Mouse (Mus musculus) frontal cortex, adult (tissue): ENCODE measurements around the gene Smarcc2.
"Not testable (repeated sequence)": the region's sequence is repeated elsewhere in the genome, so short reads cannot be mapped to it uniquely, and the experiment has no call there.

Experiments
- ATAC-seq: cut with Nextera tagmentation; 2 replicates; pipeline ENCODE4 v1.9.2; 2017; ENCODE audit warnings: mild to moderate bottlenecking, moderate library complexity, mixed read lengths; ENCODE audit not compliant: low TSS enrichment

Gene Smarcc2

DNA sequence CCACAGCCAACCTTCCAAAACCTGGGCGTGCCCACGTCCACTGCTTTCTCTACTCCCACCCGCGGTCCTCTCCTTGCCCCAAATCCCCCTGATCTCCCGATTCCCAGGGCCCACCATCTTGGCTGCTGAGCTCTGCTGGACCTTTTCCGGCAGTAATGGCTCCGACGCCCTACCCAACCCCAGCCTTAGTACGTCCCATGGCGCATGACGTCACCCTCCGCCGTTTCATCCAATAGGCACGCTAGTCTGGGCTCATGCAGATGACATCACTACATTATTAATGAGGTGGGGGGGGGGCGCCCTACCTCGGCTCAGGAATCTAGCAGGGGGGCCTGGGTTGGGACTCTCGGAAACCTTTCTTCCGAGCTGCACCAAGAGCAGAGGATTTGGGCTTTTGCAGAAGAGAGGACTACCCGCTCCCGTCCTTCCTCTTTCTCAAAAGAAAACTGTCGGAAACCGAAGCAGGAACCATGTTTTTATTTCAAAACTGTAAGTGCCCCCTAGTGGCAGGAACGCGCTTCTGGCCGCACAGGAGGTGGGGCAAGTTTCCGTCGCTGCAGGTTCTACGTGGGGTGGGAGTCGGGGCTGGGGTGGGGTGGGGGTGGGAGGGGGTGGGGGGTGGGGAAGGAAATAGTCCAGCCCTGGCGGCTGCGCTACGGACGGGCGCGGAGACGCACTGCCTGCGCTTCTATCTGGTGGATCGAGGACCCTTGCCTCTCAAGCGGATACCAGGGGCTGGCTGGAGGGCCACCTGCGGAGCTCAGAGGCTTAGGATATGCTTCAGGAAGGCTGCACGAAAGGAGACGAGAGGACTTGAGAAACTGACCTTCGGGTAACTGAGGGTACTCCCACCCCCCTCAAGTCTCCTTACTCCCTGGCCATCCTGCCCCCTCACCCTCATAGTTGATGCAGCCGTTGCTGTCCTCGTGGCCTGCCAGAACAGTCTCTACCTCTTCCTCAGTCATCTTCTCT, 34.9 kb downstream of the Smarcc2 start, which contains the start of gene Myl6:
Gene Myl6 (minus strand): TSS at position 451 of the 972 bp plus-strand sequence.
- peak; percentile 62 for ATAC-seq

DNA sequence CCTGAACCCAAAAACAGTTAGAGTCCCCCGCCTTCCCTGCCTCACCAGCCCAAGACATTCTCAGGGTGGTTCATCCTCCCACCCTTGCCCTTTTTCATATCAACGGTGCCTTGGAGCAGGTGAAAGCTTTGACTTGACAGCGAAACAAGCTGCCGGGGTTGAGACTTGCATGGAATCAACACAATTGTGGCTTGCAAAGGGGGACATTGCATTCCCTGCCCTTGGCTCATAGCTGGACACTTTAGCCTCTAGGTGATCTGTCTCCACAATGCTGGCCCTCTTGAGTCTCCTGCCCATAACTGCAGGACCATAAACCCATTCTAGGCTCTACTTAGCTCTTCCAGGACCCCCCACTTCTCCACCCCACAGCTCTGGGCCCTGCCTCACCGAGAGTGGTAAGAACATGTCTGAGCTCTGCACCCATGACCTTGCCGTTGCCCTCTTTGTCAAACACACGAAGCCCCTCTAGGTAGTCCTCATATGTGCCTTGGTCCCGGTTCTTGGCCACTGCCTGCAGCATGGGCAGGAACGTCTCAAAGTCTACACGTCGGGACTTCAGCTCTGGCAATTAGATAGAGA, 35.7 kb downstream of the Smarcc2 start:
- no peak for ATAC-seq

DNA sequence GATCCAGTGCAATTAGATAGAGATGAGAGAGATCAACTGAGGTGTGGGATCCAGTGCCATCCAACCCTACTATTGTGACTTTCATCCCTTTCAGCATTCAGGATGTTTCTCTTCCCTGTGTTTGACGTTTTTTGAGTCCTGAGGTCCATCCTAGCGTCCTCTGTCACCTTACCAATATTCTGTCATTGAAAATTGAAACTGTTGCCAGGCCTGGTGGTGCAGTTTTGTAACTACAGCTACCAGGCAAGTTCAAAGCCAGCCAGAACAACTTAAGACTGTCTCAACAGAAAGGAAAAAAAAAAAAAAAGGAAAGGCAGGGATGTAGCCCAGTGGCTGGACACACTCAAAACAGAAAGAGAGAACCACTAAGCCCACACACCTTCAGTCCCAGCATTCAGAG, 36.2 kb downstream of the Smarcc2 start:
- no peak for ATAC-seq

DNA sequence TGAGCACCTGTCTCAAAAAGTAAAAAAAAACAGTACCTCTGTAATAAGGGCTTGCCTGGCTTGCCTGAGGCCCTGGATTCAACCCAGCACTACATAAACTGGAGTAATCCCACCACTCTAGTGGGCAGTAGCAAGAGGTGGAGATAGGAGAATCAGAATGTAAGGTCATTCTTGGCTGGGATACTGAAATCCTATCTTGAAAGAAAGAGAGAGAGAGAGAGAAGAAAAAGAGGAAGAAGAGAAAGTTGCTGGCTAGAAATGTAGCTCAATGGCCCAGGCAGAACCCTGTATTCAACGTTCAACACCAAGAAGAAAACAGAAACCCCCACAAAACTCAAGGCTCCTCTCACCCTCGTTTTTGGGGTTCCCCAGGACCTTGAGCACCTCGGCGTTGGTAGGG, 36.9 kb downstream of the Smarcc2 start:
- no peak for ATAC-seq

DNA sequence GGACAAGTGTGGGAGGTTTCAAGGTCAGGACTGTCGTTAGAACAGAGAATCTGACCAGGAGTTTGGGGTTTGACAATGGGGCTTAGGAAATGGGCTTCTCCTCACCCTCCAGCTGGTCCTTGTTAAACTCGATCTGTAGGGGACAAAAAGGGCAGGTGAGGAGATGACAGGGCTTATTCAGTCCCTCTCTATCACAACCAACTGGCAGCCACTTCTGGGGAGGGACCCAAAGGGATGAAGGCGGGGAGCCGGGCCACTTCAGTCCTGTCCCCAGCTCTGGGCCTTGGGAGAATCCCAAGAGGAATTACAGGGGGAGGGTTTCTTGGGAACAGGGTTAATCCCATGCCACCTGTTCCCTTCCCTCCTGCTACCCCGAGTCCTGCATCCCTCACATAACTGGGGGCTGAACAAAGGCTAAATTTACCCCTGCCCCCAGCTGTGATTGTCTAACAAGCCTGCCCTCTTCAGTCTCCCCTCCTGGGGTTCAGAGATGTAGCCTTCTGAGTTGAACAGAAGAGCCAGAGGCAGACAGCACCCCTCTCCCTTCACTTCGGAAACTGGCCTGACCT, 37.5 kb downstream of the Smarcc2 start:
- no peak for ATAC-seq

DNA sequence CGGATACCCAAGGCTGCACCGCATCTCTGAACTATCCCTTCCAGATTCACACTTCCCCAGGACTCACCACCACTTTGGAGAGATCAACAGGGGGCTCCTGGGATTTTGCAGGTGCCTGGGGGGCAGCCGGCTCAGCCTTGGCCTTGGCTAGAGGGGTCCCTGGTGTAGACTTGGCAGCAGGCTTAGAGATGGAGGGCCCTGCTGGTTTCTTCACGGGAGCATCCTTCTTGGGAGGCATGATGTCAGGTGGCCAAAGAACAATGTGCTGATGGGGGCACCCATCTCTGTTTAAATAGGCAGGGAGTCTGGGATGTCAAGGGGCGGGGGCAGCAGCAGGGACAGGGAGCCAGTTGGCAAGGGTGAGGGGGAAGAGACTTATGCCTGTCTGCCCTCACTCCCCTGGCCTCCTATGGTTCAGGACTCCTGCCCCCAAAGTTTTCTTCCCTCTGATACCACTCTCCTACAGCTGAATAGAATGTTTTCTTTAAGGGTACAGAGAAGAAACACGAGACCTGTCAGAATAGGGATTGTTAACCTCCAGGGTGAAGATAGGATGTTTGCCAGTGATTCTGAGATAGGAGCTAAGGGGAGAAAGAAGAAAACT, 38.2 kb downstream of the Smarcc2 start:
- no peak for ATAC-seq

DNA sequence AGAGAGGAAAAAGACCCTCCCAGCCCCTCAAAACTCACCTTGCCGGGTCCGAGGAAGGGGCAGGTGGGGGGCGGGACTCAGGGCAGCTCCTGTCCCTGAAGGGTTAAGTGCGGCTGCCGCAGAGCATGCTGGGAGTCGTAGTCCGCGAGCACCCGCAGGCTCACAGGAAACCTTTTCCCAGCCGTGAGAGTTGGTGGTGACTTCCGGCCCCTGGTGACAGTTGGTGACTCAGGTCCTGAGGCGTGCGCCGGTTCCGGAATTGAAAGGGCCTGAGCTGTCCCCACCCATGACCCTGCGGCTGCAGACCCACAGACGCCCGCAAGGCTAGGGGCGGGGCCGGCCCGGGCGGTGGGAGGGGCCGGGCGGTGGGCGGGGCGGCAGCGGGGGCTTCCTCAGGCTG, 39.5 kb downstream of the Smarcc2 start, which contains the start of gene Myl6b:
Gene Myl6b (minus strand): TSS at position 96 of the 400 bp plus-strand sequence.
- peak; percentile 66 for ATAC-seq

DNA sequence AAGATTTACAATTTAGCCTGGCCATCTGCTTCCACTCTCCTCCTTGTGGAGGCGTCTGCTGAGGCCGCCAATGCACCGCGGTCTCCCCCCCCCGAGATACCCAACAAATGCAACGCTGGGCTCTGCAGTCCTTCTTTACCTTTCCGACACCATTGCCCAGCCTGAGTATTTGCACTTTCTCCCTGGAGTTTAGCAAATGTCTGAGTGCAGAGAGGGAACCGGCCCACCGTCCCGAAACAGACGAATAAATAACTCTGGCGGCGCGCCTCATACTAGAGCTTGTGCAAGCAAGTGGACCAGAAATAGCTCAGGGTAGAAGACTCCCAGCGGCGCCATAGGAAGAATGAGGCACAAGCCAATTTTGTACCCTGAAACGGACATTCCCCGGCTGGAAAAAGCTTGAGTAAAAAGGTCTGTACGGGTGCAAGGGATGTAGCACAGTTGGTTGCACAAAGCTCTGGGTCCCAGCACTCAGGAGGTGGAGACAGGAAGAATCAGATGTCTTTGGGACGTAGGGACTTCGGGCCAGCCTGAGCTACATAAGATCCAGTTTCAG, 40.1 kb downstream of the Smarcc2 start:
- ATAC-seq, result peak; percentile 36

DNA sequence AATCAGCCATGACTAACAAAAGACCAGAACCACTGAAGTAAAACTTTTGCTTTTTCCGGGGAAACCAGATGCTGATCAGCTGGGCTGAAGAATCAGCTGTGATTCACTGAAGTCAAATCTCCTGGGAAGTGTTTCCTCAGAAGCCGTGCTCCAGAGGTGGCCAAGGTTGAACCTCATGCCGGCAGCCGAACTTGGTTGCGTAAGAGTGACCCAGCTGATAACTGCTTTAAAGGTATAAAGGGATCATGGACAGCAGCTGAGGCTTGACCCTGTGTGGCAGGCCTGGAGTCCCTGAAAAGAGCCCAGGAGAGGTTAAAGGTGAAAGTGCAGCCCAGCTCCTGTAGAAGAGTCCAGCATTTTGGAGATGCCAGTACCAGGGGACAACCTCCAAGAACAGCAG, 43.3 kb downstream of the Smarcc2 start:
- no peak for ATAC-seq

DNA sequence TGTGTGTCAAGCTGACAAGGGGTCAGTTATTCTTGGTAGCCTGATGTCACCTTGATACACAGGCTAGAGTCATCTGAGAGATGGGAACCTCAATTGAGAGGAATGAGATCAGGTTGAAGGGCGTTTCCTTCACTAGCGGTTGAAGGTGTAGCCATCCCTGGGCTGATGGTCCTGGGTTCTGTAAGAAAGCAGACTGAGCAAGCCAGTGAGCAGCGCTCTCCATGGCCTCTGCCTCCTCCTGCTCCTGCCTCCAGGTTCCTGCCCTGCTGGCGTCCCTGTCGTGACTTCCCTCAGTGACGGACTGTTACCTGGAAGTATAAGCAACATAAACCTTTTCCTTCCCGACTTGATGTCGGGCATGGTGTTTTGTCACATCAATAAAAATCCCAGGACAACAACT, 44.5 kb downstream of the Smarcc2 start:
- ATAC-seq, result no peak

DNA sequence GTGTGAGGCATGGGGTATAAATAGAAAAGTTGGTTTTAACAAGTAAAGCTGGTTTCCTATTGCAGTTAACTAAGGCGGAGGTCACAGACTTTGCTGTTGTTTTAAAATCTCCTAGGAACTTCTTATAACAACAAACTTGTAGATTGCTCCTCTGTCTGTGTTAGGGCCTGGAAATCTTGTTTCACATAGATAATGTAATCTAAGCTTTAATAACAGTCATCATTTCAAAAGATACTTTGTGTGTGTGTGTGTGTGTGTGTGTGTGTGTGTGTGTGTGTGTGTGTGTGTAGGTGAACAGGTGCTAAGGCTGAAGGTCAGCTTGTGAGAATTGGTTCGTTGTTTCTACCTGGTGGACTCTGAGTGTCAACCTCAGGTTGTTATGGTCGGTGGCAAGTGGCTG, 45.0 kb downstream of the Smarcc2 start:
- no peak for ATAC-seq

DNA sequence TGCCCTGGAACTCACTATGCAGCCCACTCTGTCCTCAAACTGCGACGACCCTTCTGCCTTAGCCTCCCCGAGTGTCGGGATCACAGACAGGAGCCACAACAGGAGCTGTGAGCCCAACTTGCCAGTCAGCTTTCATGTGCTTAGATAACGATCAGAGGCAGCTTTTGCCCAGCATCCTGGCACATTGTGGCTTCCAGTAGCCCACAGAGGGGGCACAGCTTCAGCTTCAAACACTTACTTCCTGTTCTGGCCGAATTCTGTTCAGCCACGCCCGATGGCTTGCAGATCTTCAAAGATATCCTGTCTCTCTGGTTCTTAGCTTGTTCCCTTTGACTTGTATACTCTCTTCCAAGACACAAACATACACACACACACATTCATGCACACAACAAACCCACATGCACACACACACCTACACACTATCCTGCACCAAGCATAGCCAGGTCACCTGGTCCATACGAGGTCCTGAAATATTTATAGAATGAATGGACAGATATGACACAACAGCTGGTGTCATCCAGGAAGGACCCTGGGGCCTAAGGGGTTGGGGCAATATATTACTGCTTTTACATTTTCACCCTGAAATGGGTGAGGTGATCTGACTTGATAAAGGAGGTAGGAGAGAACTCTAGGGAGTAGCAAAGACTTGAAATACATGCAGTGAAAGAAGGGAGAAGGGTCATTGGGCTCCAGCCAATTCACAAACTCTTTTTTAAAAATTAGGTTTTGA, 45.8 kb downstream of the Smarcc2 start:
- ATAC-seq, result no peak

DNA sequence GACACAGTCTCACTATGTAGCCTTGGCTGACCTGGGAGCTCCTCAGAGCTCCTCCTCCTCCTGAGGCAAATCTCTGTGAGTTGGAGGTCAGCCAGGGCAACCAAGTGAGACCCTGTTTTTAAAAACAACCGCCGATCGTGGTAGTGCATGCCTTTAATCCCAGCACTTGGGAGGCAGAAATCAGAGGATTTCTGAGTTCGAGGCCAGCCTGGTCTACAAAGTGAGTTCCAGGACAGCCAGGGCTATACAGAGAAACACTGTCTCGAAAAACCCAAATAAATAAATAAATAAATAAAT, 46.3 kb downstream of the Smarcc2 start:
- not testable (repeated sequence) for ATAC-seq

DNA sequence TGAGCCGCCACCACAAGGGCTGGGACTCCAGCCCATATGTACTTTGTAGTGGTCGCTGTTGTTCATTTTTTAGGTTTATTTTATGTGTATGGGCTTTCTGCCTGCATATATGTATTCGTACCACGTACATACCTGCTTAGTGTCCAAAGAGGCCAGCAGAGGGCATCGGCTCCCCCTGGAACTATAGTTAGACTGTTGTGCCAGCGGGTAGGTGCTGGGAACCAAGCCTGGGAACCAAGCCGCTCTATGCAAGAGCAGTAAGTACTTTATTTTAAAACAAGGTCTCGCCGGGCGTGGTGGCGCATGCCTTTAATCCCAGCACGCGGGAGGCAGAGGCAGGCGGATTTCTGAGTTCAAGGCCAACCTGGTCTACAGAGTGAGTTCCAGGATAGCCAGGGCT, 46.9 kb downstream of the Smarcc2 start:
- ATAC-seq, result no peak

DNA sequence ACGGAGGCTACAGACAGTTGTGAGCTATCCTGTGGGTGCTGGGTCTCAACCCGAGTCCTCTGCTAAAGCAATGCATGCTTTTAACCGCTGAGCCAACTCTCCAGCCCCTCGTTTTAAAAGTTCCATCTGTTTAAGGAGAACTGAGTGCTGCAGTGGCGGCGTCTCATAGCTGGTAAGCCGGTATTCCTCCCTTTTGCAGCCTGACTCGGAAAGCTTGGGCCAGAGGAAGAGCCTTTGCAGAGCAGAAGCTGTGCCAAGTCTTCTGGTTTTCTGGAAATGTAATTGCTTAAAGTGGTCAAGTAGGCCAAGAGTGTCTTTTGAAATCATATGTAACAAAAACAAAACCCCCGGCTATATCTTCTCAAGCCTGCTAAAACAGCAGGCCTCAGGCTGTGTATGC, 49.2 kb downstream of the Smarcc2 start:
- no peak for ATAC-seq

DNA sequence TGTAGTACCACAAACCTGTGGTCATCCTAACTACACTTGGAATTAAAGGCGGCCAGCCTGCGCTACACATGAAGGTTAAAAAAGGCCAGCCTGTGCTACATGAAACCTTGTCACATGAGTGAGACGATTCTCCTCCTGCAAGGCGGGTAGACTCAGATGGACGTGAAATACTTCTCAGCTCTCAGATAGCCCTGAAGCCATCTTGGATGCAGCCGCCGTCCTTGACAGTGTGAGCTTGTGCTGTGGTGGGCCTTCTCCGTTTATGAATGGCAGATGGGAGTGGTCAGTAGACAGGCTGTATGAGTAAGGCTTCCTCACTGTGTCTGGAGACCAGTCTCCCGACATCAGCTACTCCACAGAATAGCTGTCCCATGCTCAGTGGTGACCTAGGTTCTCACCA, 50.2 kb downstream of the Smarcc2 start:
- ATAC-seq, result no peak

DNA sequence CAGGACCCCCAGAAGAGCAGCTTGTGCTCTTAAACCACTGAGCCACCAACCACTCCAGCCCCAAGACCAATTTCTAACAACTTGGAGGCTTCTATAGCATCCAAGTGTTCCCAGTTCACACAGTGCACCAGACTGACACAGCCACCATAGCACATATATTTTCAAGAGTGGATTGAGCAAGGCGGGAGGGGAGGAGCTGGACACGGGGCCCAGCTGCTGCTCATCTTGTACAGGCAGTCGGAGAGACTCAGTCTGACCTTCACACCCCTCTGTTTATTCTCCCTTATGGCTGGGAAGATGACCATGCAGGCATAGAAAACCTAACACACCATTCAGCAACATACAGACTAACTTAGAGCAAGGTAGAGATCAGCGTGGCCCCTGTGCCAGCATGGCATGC, 50.8 kb downstream of the Smarcc2 start:
- no peak for ATAC-seq

DNA sequence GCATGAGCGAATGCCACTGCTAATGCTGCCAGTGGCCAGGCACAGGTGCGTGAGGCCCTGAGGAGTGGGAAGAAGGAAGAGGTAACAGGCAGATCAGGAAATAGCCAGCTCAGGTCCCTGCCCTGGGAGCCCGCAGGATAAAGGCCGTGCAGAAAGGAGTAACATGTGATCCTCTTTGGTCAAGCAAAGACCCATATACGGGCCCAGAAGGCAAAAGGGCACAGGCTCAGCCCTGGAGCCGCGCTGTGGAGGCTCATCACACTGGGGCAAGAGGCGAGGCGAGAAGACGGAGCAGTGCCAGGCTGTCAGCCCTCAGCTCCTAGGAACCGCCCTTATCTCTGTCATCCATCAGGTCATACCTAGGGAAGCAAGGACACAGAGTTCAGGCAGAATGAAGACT, 51.3 kb downstream of the Smarcc2 start:
- ATAC-seq, result no peak

DNA sequence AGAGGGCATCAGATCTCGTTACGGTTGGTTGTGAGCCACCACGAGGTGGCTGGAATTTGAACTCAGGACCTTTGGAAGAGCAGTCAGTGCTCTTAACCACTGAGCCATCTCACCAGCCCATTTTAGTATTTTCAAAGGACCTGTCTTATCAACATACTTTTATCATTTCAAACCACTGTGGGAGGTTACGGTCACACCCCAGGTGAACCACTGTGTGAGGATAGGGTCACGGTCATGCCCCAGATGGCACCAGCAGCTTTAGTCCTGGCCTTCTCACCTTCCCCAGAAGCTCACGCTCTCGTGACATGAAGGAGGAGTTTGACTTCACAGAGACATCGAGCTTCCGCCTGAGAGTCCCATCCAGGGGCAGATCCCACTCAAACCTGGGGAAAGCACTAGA, 52.1 kb downstream of the Smarcc2 start:
- ATAC-seq, result no peak

DNA sequence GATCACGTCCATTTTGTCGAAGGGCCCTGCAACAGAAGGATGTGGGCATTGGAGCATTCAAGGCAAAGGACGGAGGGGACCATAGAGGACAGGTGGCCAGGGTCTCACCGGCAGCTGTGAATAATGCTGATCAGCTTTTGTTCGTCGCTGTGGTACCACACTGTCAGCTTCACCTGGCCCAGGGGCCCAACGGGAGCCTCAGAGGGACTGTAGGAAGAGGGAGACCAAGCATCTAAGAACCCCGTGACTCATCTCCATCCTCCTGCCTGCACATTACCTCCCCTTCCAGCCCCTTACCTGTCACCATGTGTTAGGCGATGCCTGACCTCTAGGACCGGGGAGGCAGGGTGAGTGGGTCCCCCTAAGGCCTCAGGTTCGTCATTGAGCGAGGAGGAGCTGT, 52.7 kb downstream of the Smarcc2 start:
- no peak for ATAC-seq

DNA sequence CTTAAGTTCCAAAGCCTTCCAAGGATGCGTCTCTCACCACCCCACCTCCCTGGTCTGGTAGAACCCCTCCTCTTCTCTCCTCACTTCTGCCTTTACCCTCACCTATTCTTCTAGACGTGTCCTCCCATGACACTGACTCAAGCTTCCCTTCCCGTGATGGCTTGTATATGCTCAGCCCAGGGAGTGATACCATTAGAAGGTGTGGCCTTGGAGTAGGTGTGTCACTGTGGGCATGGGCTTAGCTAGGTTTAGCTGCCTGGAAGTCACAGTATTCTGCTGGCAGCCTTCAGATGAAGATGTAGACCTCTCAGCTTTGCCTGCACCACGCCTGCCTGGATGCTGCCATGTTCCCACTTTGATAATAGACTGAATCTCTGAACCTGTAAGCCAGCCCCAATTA, 56.0 kb downstream of the Smarcc2 start:
- no peak for ATAC-seq

DNA sequence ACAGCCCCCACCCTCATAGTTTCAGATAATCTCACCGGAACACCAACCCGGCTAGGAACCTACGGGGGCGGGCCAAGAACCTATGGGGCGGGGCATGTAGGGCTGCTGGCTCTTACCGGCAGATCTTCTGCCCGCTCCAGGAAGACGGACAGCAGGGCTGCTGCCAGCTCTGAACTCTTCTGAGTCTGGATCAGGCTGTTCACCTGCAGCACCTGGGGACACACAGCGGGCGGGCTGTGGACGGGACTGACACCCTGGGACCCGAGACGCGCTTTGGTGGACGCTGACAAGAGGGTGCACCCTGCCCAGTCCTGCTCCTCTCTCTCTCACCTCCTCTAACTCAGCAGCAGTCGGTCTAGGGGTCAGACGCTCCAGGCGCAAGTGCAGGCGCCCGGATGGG, 57.0 kb downstream of the Smarcc2 start:
- no peak for ATAC-seq
